Mouse (Mus musculus): ENCODE results near the gene Tlr3. TPM values are rescaled to one million over a fixed set of nuclear protein-coding genes. Genes with fewer than 3 reads are reported as not detected.

Gene Tlr3
- total RNA-seq, 4 experiments from 2014 or later: 4.8 to 6.7 (median 5.3) TPM

DNA sequence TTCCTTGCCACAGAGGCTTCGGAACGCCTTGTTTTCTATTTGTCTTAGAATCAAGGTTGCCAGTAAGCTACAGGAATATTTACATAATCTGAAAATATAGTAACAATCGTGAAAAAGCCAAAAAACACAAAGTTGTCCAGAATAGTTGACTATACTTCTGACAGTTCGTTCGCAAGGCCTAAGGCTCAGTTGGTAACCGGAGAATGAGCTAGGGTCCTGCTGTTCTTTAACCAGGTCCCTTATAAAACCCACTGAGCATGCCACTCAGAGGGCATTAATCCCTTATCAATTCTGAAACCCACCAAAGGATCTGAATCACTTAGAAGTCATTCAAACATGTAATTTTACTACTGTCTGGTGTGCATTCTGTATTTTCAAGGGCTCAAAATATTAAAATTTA, 55.1 kb downstream of the Tlr3 start:
- DNase-seq (ENCODE audit: low spot score): no peak

Other genes with a start within 250 kb of the Tlr3 start
- gene F11, start 149.0 kb downstream of the Tlr3 start, total RNA-seq (2022): not detected
- not detected for gene Klkb1, start 116.2 kb downstream of the Tlr3 start, total RNA-seq (2022)
- gene Gm45753, start 102.6 kb downstream of the Tlr3 start, total RNA-seq (2022): not detected
- gene Cyp4v3, start 77.9 kb downstream of the Tlr3 start, total RNA-seq (2022): 1 to 10 TPM; 1.8 to 2.5 (median 2.2) TPM
- 1 to 10 TPM; 4.7 to 5.3 (median 5.0) TPM for gene Fam149a, start 28.8 kb downstream of the Tlr3 start, total RNA-seq (2022)
- 100 to 1,000 TPM; 587 to 749 (median 714) TPM for gene Sorbs2, start 96.7 kb upstream of the Tlr3 start, total RNA-seq (2022)

Measured in heart, adult 8-10 months (tissue).